Mouse (Mus musculus) adrenal gland, adult 2 months (tissue): ENCODE data around the gene Pik3cd. TPM values are rescaled to one million over a fixed set of nuclear protein-coding genes. Genes with fewer than 3 reads are reported as not detected.

Experiments used
- DNase-seq: peaks from one replicate; pipeline ENCODE4 v3.0.0; 2021
- microRNA-seq, 2 experiments: library from miRNA; unstranded; fragments of <30 nt; microRNA quantifications; one replicate each; pipeline ENCODE4 v1.2.0; 2021
- polyA plus RNA-seq: library from polyadenylated mRNA; depleted of rRNA; stranded (reverse); fragments of >200 nt; gene quantifications from 2 replicates; pipeline ENCODE4 v1.2.3, GENCODE M21; 2012; rRNA removed
- total RNA-seq, 2 experiments: library from RNA; stranded (reverse); gene quantifications; 2 replicates each; pipeline ENCODE4 v1.2.3; 2021

Gene Pik3cd
- total and polyA plus RNA-seq, 3 experiments: 4.2 to 6.2 (median 6.1) TPM

DNA sequence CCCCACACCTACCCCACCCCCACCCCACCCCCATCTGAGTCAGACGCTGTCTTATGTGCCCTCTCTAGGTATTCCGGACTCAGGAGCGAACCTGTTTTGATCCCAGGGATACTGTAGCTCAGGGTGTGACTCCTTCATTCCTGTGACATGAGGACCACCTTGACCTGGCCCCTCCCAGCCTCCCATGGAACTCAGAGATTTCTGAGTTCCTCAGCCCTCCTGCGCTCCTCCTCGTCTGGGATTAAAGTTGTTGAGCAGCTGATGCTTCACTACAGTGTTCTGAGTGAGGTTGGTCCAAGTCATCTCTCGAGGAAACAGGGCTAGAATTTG lies 94.1 kb downstream of the Pik3cd start:
- no peak for DNase-seq

DNA sequence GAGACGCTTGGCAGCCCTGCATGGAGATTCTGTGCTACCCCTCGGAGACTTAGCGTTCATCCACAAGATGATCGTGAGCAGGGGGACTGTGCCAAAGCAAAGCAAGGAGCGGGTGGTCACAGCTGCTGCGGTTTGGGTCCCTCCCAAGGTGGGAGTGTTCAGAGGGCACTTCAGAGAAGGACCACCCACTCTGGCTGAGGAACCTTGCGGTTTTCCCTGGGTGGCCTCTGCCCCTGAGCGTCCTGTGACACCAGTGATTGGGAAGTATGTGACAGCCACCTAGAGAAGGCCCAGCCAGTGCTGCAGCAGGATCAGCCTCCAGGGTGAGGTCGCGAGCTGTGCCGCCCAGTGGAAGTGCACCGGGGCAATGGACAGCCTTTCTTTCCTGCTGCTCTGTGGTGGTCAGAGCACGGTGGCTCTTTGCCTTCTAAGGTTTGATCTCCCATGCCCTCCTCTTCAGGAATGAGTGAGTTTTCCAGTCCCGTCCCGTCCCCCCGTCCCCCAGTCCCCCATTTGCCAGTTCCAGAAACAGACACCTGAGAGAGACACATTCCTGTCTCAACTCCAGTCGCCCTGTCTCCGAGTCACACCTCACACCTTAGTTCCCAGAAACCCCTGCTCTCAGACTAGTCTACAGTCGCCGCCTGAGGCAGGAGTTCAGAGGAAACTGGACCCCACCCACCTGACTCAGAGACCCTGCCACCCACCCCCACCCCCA lies 94.6 kb downstream of the Pik3cd start:
- DNase-seq: no peak

DNA sequence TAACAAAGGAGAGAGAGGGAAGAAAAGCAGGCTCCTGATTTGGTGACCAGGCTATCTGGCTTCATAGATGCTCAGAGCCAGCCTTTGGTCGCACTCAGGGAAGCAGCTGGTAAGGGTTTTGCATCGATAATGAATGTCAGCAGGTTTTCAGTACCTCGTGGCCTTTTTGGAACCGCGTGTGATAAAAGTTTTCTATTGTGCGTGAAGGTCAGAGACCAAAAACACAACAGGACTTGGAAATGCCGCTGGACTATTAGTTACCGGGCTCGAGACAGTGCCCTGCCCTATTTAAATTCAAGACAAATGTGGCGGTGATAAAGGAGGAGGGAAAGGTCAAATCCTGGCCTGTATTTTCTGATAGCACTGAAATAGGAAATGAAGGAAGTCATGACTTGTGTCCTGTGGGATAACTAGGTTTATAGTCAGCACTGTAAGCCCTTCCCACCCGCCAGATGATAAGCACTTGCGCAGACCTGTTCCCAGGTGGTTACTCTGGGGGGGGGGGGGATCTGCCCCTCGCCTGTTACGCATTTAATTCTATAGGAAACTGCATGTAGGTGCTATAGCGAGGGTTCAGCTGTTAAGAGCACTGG lies 95.5 kb downstream of the Pik3cd start:
- DNase-seq: no peak

DNA sequence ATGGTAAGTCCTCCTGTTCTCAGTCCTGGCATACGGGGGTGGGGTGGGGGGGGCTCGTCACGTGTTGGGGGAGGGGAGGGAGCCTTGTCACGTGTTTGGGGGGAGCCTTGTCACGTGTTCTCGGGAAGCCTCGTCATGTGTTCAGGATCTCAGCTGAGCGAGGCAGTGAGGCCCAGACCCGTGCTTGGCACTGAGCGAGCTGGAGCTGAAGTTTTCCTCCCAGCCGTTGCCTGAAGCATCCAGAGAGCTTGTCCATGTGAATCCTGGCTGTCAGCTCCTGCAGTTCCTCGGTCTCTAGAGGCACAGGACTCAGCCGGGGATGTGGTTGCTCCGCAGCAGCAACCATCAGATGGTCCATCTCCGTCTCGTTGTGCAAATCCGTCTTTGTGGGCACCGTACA lies 96.3 kb downstream of the Pik3cd start:
- DNase-seq: no peak

DNA sequence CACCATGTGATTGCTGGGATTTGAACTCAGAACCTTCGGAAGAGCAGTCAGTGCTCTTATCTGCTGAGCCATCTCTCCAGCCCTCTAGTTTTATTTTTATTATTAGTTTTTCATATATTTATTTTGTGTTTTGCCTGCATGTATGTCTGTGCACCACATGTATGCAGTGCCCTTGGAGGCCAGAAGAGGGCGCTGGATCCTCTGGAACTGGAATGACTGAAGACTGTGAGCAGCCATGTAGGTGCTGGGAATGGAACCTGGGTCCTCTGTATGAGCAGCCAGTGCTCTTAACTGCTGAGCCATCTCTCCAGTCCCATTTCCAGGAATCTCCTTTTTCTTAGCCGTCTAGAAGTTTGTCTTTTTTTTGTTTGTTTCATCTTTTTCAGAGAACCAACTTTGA lies 97.9 kb downstream of the Pik3cd start:
- DNase-seq: no peak

DNA sequence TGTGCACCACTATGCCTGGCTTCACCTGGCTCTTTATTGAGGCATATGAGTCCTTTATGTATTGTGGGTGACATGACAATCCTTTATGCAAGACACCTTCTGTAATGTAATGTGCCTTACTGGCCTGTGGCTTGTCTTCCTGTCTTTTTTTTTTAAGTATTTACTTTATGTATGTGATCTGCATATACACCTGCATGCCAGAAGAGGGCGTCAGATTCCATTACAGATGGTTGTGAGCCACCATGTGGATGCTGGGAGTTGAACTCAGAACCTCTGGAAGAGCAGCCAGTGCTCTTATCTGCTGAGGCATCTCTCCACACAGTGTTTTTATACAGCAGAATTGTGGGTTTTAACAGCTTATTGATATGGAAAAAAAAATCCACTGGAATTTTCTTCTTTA lies 98.5 kb downstream of the Pik3cd start:
- DNase-seq: no peak

DNA sequence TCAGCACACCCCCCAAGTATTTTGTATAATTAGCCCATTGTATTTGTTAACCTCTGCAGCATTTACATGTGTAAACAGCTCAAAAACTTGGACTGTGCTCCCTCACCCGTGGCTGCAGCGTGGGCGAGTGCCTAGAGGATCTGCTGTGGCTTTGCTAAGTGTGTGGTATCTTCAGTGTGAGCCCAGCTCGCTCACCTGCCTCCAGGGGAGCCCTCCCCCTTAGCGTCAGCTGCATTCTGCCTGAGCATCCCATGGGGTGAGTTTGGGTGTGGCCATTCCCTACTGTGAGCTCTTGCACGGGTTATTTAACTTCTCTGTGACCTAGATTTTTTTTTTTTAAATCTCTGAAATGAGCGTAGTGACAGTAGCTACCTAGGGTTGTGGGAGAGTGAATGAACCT lies 100.1 kb downstream of the Pik3cd start:
- DNase-seq: no peak

DNA sequence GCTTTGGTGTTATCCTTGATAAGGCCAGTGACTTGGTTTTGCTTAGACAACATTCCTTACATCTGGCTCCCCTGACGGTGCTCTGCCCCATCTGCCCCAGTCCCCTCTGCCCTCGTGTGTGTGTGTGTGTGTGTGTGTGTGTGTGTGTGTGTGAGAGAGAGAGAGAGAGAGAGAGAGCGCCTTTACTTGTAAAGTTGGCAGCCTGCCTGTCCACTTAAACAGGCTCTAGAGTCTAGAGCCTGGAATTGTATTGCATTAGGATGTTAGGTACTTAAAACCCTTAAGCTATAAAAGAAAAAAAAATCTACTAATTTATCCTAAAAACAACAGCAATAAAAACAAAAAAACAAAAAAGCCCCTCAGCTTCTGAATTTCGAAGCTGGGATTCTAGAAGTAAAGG lies 100.9 kb downstream of the Pik3cd start:
- no peak for DNase-seq

DNA sequence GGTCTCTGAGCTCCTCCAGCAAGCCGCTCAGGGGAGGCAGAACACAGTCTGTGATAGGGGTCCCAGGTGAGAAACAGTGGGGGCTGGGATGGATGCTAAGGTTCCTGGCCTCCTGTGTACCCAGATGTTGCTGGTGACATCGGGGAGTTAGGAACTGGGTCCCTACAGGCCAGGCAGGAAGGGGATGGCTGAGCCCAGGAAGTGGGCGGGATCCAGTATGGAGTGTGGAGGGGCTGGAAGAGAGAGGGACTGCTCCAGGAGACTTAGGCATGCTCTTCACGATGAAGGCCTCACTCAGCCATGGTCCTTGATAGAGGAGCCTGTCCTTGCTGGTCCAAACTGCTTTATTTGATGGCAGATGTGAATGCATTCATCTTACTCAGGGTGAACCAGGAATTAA lies 102.2 kb downstream of the Pik3cd start:
- no peak for DNase-seq

DNA sequence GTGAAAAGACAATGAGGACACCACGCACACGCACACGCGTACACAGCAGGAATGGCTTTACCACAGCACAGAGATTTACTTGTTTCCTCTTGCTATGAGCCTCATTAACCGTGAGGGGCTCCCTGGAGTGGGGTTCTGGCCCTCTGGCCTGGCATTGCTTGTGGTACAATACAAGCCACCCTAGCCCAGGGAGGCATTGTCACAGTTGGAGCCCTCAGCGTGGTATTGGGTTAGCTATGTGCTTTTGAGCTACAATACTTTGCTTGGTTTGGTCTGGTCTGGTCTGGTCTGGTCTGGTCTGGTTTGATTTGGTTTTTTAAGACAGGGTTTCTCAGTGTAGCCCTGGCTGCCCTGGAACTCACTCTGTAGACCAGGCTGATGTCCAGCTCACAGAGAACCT lies 102.8 kb downstream of the Pik3cd start:
- no peak for DNase-seq

Small RNAs within 50 kb of the gene (microRNA-seq; reads per million reads assigned to microRNA genes)
- 0.22 to 0.83 reads per million in 2 experiments for gene Mir7023

Other genes starting within 250 kb of the Pik3cd start
- gene Rbp7, start 247.6 kb downstream of the Pik3cd start, total RNA-seq: 10 to 100 TPM; 13.3 to 14.3 TPM
- gene Rbp7, start 247.6 kb downstream of the Pik3cd start, polyA plus RNA-seq: 3.4 and 6.1 TPM in 2 replicates
- not detected for gene Tmem274, start 225.2 kb downstream of the Pik3cd start, total RNA-seq
- not detected in 2 replicates for gene Tmem274, start 225.2 kb downstream of the Pik3cd start, polyA plus RNA-seq
- gene Nmnat1, start 217.4 kb downstream of the Pik3cd start, total RNA-seq: 10 to 100 TPM; 14.2 to 15.2 TPM
- gene Nmnat1, start 217.4 kb downstream of the Pik3cd start, polyA plus RNA-seq: 9.1 and 10.4 TPM in 2 replicates
- 10 to 100 TPM; 22.3 to 27.7 TPM for gene Lzic, start 217.3 kb downstream of the Pik3cd start, total RNA-seq
- gene Lzic, start 217.3 kb downstream of the Pik3cd start, polyA plus RNA-seq: 22.6 and 22.9 TPM in 2 replicates
- gene Ctnnbip1, start 184.3 kb downstream of the Pik3cd start, total RNA-seq: 10 to 100 TPM; 19.4 to 25.3 TPM
- 26.2 and 26.4 TPM in 2 replicates for gene Ctnnbip1, start 184.3 kb downstream of the Pik3cd start, polyA plus RNA-seq
- gene Clstn1, start 116.1 kb downstream of the Pik3cd start, total RNA-seq: 100 to 1,000 TPM in 1 of 2 experiments, 10 to 100 TPM in 1; 98.4 to 110 TPM
- gene Clstn1, start 116.1 kb downstream of the Pik3cd start, polyA plus RNA-seq: 44.5 and 48.8 TPM in 2 replicates
- gene Tmem201, start 35.5 kb upstream of the Pik3cd start, total RNA-seq: 10 to 100 TPM; 30.0 to 31.0 TPM
- gene Tmem201, start 35.5 kb upstream of the Pik3cd start, polyA plus RNA-seq: 85.3 and 95.4 TPM in 2 replicates
- 10 to 100 TPM; 18.7 to 26.7 TPM for gene Slc25a33, start 71.7 kb upstream of the Pik3cd start, total RNA-seq
- 29.0 and 43.2 TPM in 2 replicates for gene Slc25a33, start 71.7 kb upstream of the Pik3cd start, polyA plus RNA-seq